Mouse (Mus musculus) ES-E14 (cell line): ENCODE measurements at regions not wholly inside any gene's neighbourhood (a gene's known extent, or its start where the extent isn't known, plus 50 kb on each side); places are given as distances from the start of the nearest gene placed in this dataset.

Experiments
- DNase-seq: peaks from one replicate; pipeline ENCODE4 v3.0.0-alpha.2; 2013; ENCODE audit warnings: low read depth, low spot score
- H3K27ac ChIP-seq: 2 replicates; pipeline ENCODE4 v1.5.1; 2012; ENCODE audit warnings: low read depth, mild to moderate bottlenecking, low read length, moderate library complexity, mixed read lengths; ENCODE audit not compliant: poor library complexity, insufficient read depth, severe bottlenecking
- H3K36me3 ChIP-seq: 2 replicates; pipeline ENCODE4 v1.6.1; 2012; ENCODE audit warnings: mild to moderate bottlenecking, low read length, moderate library complexity, mixed read lengths; ENCODE audit not compliant: control insufficient read depth, poor library complexity, insufficient read depth, severe bottlenecking
- H3K4me1 ChIP-seq, 2 experiments: fragments of 150-350 bp in 1 of 2; sonication (generic) in 1 of 2; 2 replicates each; pipeline ENCODE4 v1.6.1; 2012; ENCODE audit warnings: low read length in 2 of 2, mild to moderate bottlenecking in 1 of 2, mixed read lengths in 1 of 2; ENCODE audit not compliant: control insufficient read depth in 2 of 2, insufficient read depth in 2 of 2, poor library complexity in 1 of 2
- H3K4me3 ChIP-seq, 2 experiments: fragments of 150-350 bp in 1 of 2; sonication (generic) in 1 of 2; 2 replicates each; pipeline ENCODE4 v1.5.1; 2012; ENCODE audit warnings: low read length in 2 of 2, low read depth in 1 of 2, mild to moderate bottlenecking in 1 of 2, mixed read lengths in 1 of 2; ENCODE audit not compliant: insufficient read depth in 1 of 2, poor library complexity in 1 of 2, severe bottlenecking in 1 of 2
- H3K9ac ChIP-seq: 2 replicates; pipeline ENCODE4 v1.6.1; 2012; ENCODE audit warnings: low read depth, mild to moderate bottlenecking, low read length, mixed read lengths; ENCODE audit not compliant: poor library complexity, insufficient read depth, severe bottlenecking
- H3K9me3 ChIP-seq: fragments of 150-350 bp; sonication (generic); 2 replicates; pipeline ENCODE4 v1.6.1; 2012; ENCODE audit warnings: low read depth, mild to moderate bottlenecking, low read length; ENCODE audit not compliant: control insufficient read depth, insufficient read depth
- CHD2 ChIP-seq: IDR thresholded peaks from 2 replicates; pipeline ENCODE4 v1.6.1; 2014; ENCODE audit warnings: mild to moderate bottlenecking, low read depth, low read length, inconsistent platforms
- HCFC1 ChIP-seq: IDR thresholded peaks from 2 replicates; pipeline ENCODE4 v1.6.1; 2012; ENCODE audit warnings: low read length, inconsistent platforms, borderline replicate concordance; ENCODE audit not compliant: insufficient read depth
- MAFK ChIP-seq: IDR thresholded peaks from 2 replicates; pipeline ENCODE4 v1.6.1; 2014; ENCODE audit warnings: mild to moderate bottlenecking, low read depth, low read length, inconsistent platforms; ENCODE audit not compliant: insufficient read depth
- ZC3H11A ChIP-seq: IDR thresholded peaks from 2 replicates; pipeline ENCODE4 v1.6.1; 2012; ENCODE audit warnings: low read depth, mild to moderate bottlenecking, inconsistent platforms, low read length, borderline replicate concordance
- ZNF384 ChIP-seq: IDR thresholded peaks from 2 replicates; pipeline ENCODE4 v1.6.1; 2012; ENCODE audit warnings: low read depth, low read length, inconsistent platforms
- in situ Hi-C, 2 experiments: fragments of 600-800 bp; cut with MboI; formaldehyde crosslinking; loops; one replicate each; pipeline ENCODE4 v1.15.1; 2025; ENCODE audit warnings: low sequenced_read_pairs in 2 of 2, inconsistent platforms in 1 of 2; ENCODE audit not compliant: unreplicated experiment in 2 of 2

- Histone ChIP-seq H3K4me1 (no peaks in the 10 kb centered on the region), H3K9me3 (no peaks in the 10 kb centered on the region), H3K9ac (no peak overlapping the region), H3K36me3 (no peaks in the 10 kb centered on the region), H3K4me3 (no peak overlapping the region), H3K27ac (no peak overlapping the region)
- no peak for TF ChIP-seq ZC3H11A
- no peak for TF ChIP-seq ZNF384
- no peak for TF ChIP-seq MAFK
- no peak for TF ChIP-seq HCFC1
- TF ChIP-seq CHD2, result no peak
- in situ Hi-C loops, result no loop called here
- DNase-seq, result no peak
These were observed 177.9 kb upstream of the Gm9972 start for GRCm38 (mm10) chr11:42857687-42858086.

- no peak overlapping the region for H3K4me3 ChIP-seq
- no peak overlapping the region for H3K27ac ChIP-seq
- DNase-seq, result no peak
- no peaks in the 10 kb centered on the region for H3K4me1 ChIP-seq
- TF ChIP-seq ZC3H11A (no peak), CHD2 (no peak), MAFK (no peak), ZNF384 (no peak), HCFC1 (no peak)
- in situ Hi-C loops, result no loop called here
- H3K9ac ChIP-seq, result no peak overlapping the region
- no peaks in the 10 kb centered on the region for H3K36me3 ChIP-seq
- no peaks in the 10 kb centered on the region for H3K9me3 ChIP-seq
These were observed 161.5 kb upstream of the Gm9972 start for GRCm38 (mm10) chr11:42874056-42874455.

- no peak for DNase-seq
- Histone ChIP-seq H3K27ac (no peak overlapping the region), H3K4me1 (0 out of 4 replicates have a peak, but pooled peaks cover 0 to under 1% of the 10 kb centered on the region in 2 experiments), H3K9ac (no peak overlapping the region), H3K36me3 (no peaks in the 10 kb centered on the region), H3K9me3 (no peaks in the 10 kb centered on the region), H3K4me3 (no peak overlapping the region)
- no peak for TF ChIP-seq ZNF384
- TF ChIP-seq MAFK, result no peak
- TF ChIP-seq CHD2, result no peak
- no peak for TF ChIP-seq ZC3H11A
- no peak for TF ChIP-seq HCFC1
- in situ Hi-C loops, result no loop called here
These were observed 135.5 kb upstream of the Gm9972 start for GRCm38 (mm10) chr11:42900024-42900423.

- H3K4me1 ChIP-seq, result peaks cover 0 to 3% of the 10 kb centered on the region in 2 experiments; a peak in 1 of 4 replicates
- DNase-seq, result no peak
- no peaks in the 10 kb centered on the region for H3K36me3 ChIP-seq
- no peak overlapping the region for H3K9ac ChIP-seq
- H3K4me3 ChIP-seq, result no peak overlapping the region
- no peak overlapping the region for H3K27ac ChIP-seq
- TF ChIP-seq CHD2, result no peak
- no peak for TF ChIP-seq MAFK
- TF ChIP-seq HCFC1, result no peak
- no peak for TF ChIP-seq ZC3H11A
- no peak for TF ChIP-seq ZNF384
- in situ Hi-C loops, result no loop called here
- no peaks in the 10 kb centered on the region for H3K9me3 ChIP-seq
These were observed 132.0 kb upstream of the Gm9972 start for GRCm38 (mm10) chr11:42903459-42904012.

GRCm38 (mm10) chr11:42905561-42905960, 130.0 kb upstream of the Gm9972 start:
- Histone ChIP-seq H3K36me3 (no peaks in the 10 kb centered on the region), H3K4me3 (no peak overlapping the region), H3K9ac (no peak overlapping the region), H3K4me1 (peaks cover 0 to 3% of the 10 kb centered on the region in 2 experiments; a peak in 1 of 4 replicates), H3K27ac (no peak overlapping the region), H3K9me3 (no peaks in the 10 kb centered on the region)
- peak; percentile 9 for DNase-seq
- TF ChIP-seq MAFK (no peak), HCFC1 (no peak), ZC3H11A (no peak), CHD2 (no peak), ZNF384 (no peak)
- in situ Hi-C loops, result no loop called here
